Mouse (Mus musculus): ENCODE measurements at regions not wholly inside any gene's neighbourhood (a gene's known extent, or its start where the extent isn't known, plus 50 kb on each side); places are given as distances from the start of the nearest gene placed in this dataset.

DNA sequence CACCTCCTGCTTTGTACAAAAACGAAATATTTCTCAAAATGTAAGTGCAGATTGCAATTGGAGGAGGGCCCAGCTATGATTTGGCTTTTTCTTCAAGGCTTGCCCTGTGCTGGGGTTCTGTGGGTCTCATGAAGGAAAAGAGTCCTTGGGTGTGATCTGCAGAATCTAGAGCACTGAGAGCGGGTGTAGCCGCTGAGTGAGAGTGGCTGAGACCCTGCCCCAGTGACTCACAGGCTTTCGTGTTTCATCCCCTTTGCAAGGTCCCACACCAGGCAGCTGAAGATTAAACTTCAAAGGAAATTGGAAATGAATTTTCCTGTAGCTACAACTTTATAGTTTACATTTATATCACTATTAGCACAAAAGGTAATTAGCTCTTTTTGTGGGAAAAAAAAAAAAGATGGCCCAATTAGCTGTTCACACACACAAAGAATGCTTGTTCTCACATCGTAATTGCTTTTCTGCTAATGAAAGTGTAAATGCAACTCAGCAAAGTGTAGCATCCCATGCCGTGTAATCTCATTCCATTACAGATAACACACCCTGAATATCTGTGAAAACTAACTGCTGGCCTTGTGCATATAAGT is 71.0 kb downstream of the Arrdc3 start:
- Histone ChIP-seq H3K9me3 (replicated peaks; ENCODE audit: low read length) (no peaks in the 10 kb centered on the region), H3K4me1 (ENCODE audit: control insufficient read depth in 1 of 2, insufficient read depth in 2 of 2) (peaks cover 11 to 15% of the 10 kb centered on the region in 2 experiments), H3K27ac (ENCODE audit: insufficient read depth, low read depth) (no peak overlapping the region), H3K27me3 (replicated peaks) (no peaks in the 10 kb centered on the region), H3K4me3 (replicated peaks in 1 of 3; ENCODE audit: low read depth in 2 of 3, low read length in 2 of 3, poor library complexity in 1 of 3) (no peak overlapping the region), H3K79me2 (replicated peaks; ENCODE audit: control insufficient read depth, extremely low read depth, insufficient read depth, poor library complexity, severe bottlenecking) (no peaks in the 10 kb centered on the region), H3K4me2 (ENCODE audit: insufficient read depth, low read depth, poor library complexity, severe bottlenecking) (no peak overlapping the region), H3K36me3 (replicated peaks in 1 of 2; ENCODE audit: control insufficient read depth in 1 of 2, insufficient read depth in 1 of 2, low read length in 1 of 2) (no peaks in the 10 kb centered on the region), H3K9ac (ENCODE audit: insufficient read depth, low read depth) (no peak overlapping the region)
- dilution Hi-C loops (cut with MboI; ENCODE audit: extremely low pct_ligation_motif_present, extremely low pct_unique_long_range_greater_than_20kb, low sequenced_read_pairs) (no loop called here), in situ Hi-C loops (cut with MboI; ENCODE audit: low pct_ligation_motif_present, low pct_unique_long_range_greater_than_20kb, low sequenced_read_pairs) (no loop called here)
- TF ChIP-seq RAD21 (IDR thresholded peaks at IDR 0.05; ENCODE audit: low read depth, low read length), result no peak
- no peak for TF ChIP-seq MEF2A (IDR thresholded peaks at IDR 0.05; ENCODE audit: borderline replicate concordance, low read depth, low read length)
- no peak for TF ChIP-seq ZNF384 (IDR thresholded peaks at IDR 0.05; ENCODE audit: low read depth, low read length)
- no peak for TF ChIP-seq MYC (IDR thresholded peaks at IDR 0.05; ENCODE audit: low read depth, low read length)
- no peak for TF ChIP-seq CHD1 (IDR thresholded peaks at IDR 0.05; ENCODE audit: low read depth, low read length)
- no peak for TF ChIP-seq MAX (IDR thresholded peaks at IDR 0.05; ENCODE audit: low read length)
- no peak for TF ChIP-seq BHLHE40 (IDR thresholded peaks at IDR 0.05; ENCODE audit: low read depth, low read length)
- TF ChIP-seq POLR2AphosphoS2 (IDR thresholded peaks at IDR 0.05; ENCODE audit: low read depth, low read length), result no peak
- TF ChIP-seq HCFC1 (IDR thresholded peaks at IDR 0.05; ENCODE audit: low read depth, low read length), result no peak
- no peak for TF ChIP-seq GABPA (IDR thresholded peaks at IDR 0.05; ENCODE audit: insufficient replicate concordance, low read depth, low read length)
- no peak for TF ChIP-seq NELFE (IDR thresholded peaks at IDR 0.05; ENCODE audit: low read depth, low read length)
- no peak for TF ChIP-seq USF2 (conservative IDR thresholded peaks at IDR 0.05; ENCODE audit: low read depth, low read length)
- no peak for TF ChIP-seq CHD2 (IDR thresholded peaks at IDR 0.05; ENCODE audit: low read length)
- TF ChIP-seq ZKSCAN1 (IDR thresholded peaks at IDR 0.05; ENCODE audit: borderline replicate concordance, low read depth, low read length), result no peak
- DNase-seq (ENCODE audit: extremely low read depth), result no peak

DNA sequence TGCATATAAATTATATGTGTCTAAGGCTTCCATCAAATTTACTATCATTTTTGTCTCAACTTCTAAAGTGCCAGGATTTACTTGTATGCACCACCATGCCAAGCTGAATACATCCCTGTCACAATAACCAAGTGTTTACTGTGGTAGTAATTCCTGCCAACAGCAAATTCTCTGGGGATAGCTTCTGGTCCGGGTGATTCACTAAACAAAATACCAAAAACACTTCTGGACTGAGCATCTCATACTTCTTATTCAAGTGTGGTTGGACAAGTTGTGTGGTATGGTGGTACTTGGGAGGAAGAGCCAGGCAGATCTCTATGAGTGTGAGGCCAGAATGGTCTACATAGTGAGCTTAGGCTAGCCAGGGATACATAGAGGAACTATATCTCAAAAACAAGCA is 73.8 kb downstream of the Arrdc3 start:
- no peaks in the 10 kb centered on the region for H3K79me2 ChIP-seq (replicated peaks; ENCODE audit: control insufficient read depth, extremely low read depth, insufficient read depth, poor library complexity, severe bottlenecking)
- H3K4me2 ChIP-seq (ENCODE audit: insufficient read depth, low read depth, poor library complexity, severe bottlenecking), result no peak overlapping the region
- no peak overlapping the region for H3K4me3 ChIP-seq (replicated peaks in 1 of 3; ENCODE audit: low read depth in 2 of 3, low read length in 2 of 3, poor library complexity in 1 of 3)
- TF ChIP-seq GABPA (IDR thresholded peaks at IDR 0.05; ENCODE audit: insufficient replicate concordance, low read depth, low read length) (no peak), CHD1 (IDR thresholded peaks at IDR 0.05; ENCODE audit: low read depth, low read length) (no peak), IRF4 (IDR thresholded peaks at IDR 0.05; ENCODE audit: low read depth, low read length) (no peak), TCF12 (IDR thresholded peaks at IDR 0.05; ENCODE audit: low read depth, low read length) (no peak), ELF1 (IDR thresholded peaks at IDR 0.05; ENCODE audit: low read depth, low read length) (no peak), EP300 (IDR thresholded peaks at IDR 0.05; ENCODE audit: low read length) (no peak), POLR2AphosphoS2 (IDR thresholded peaks at IDR 0.05; ENCODE audit: low read depth, low read length) (no peak), E2F4 (IDR thresholded peaks at IDR 0.05; ENCODE audit: insufficient replicate concordance, low read depth, low read length) (no peak), ZMIZ1 (IDR thresholded peaks at IDR 0.05; ENCODE audit: low read depth, low read length) (no peak), USF1 (IDR thresholded peaks at IDR 0.05; ENCODE audit: low read depth, low read length) (no peak)
- H3K9me3 ChIP-seq (replicated peaks; ENCODE audit: low read length), result no peaks in the 10 kb centered on the region
- H3K27ac ChIP-seq (ENCODE audit: insufficient read depth, low read depth), result no peak overlapping the region
- H3K36me3 ChIP-seq (replicated peaks in 1 of 2; ENCODE audit: control insufficient read depth in 1 of 2, insufficient read depth in 1 of 2, low read length in 1 of 2), result no peaks in the 10 kb centered on the region
- H3K4me1 ChIP-seq (ENCODE audit: control insufficient read depth in 1 of 2, insufficient read depth in 2 of 2), result peaks cover 6 to 9% of the 10 kb centered on the region in 2 experiments
- in situ Hi-C loops (cut with MboI; ENCODE audit: low pct_ligation_motif_present, low pct_unique_long_range_greater_than_20kb, low sequenced_read_pairs), result no loop called here
- no peak for DNase-seq (ENCODE audit: extremely low read depth)
- no peak overlapping the region for H3K9ac ChIP-seq (ENCODE audit: insufficient read depth, low read depth)
- no peaks in the 10 kb centered on the region for H3K27me3 ChIP-seq (replicated peaks)
- dilution Hi-C loops (cut with MboI; ENCODE audit: extremely low pct_ligation_motif_present, extremely low pct_unique_long_range_greater_than_20kb, low sequenced_read_pairs), result no loop called here

Data from CH12.LX (cell line).